Mouse (Mus musculus): ENCODE measurements around the gene Stat3. TPM values are rescaled to one million over a fixed set of nuclear protein-coding genes. Genes with fewer than 3 reads are reported as not detected.

The Stat3 gene
- polyA plus RNA-seq, 1 experiment from 2014 or later: 50.6 TPM

- no peak for ATAC-seq (replicated peaks; ENCODE audit: insufficient number of reproducible peaks, insufficient read depth, low FRiP score, low read depth)
- Histone ChIP-seq H3K9ac (no peak overlapping the region), H3K36me3 (peaks cover 7% of the 10 kb centered on the region), H3K4me2 (no peak overlapping the region), H3K27ac (no peak overlapping the region), H3K9me3 (replicated peaks) (no peaks in the 10 kb centered on the region), H3K4me3 (no peak overlapping the region), H3K4me1 (replicated peaks) (peaks cover 5% of the 10 kb centered on the region; the same call in 1 of the 2 replicates), H3K27me3 (no peaks in the 10 kb centered on the region)
- 85% methylated on average over 4 of the region's 4 CpGs for WGBS
Measured at GRCm38 (mm10) chr11:100920887-100921624, 18.3 kb downstream of the Stat3 start.

- H3K27ac ChIP-seq: no peak overlapping the region
- no peaks in the 10 kb centered on the region for H3K27me3 ChIP-seq
- H3K36me3 ChIP-seq: peaks cover 7% of the 10 kb centered on the region
- WGBS: 87% methylated on average over 5 of the region's 5 CpGs
- H3K4me2 ChIP-seq: no peak overlapping the region
- no peak overlapping the region for H3K4me3 ChIP-seq
- H3K4me1 ChIP-seq (replicated peaks): peaks cover 6% of the 10 kb centered on the region
- no peaks in the 10 kb centered on the region for H3K9me3 ChIP-seq (replicated peaks)
- no peak for ATAC-seq (replicated peaks; ENCODE audit: insufficient number of reproducible peaks, insufficient read depth, low FRiP score, low read depth)
- H3K9ac ChIP-seq: no peak overlapping the region
Measured at GRCm38 (mm10) chr11:100918007-100918406, 21.3 kb downstream of the Stat3 start.

- no peak for ATAC-seq (replicated peaks; ENCODE audit: insufficient number of reproducible peaks, insufficient read depth, low FRiP score, low read depth)
- Histone ChIP-seq H3K9me3 (replicated peaks) (no peaks in the 10 kb centered on the region), H3K36me3 (peaks cover 7% of the 10 kb centered on the region), H3K27ac (no peak overlapping the region), H3K27me3 (no peaks in the 10 kb centered on the region), H3K4me1 (replicated peaks) (peaks cover 11% of the 10 kb centered on the region), H3K4me3 (no peak overlapping the region), H3K4me2 (no peak overlapping the region), H3K9ac (no peak overlapping the region)
- 94% methylated on average over 4 of the region's 4 CpGs for WGBS
Measured at GRCm38 (mm10) chr11:100916432-100916971, 22.8 kb downstream of the Stat3 start.

- 71% methylated on average over 3 of the region's 3 CpGs for WGBS
- Histone ChIP-seq H3K27ac (no peak overlapping the region), H3K9ac (no peak overlapping the region), H3K4me1 (replicated peaks) (peaks cover 11% of the 10 kb centered on the region), H3K36me3 (peaks cover 7% of the 10 kb centered on the region), H3K4me3 (no peak overlapping the region), H3K4me2 (no peak overlapping the region), H3K9me3 (replicated peaks) (no peaks in the 10 kb centered on the region), H3K27me3 (no peaks in the 10 kb centered on the region)
- no peak for ATAC-seq (replicated peaks; ENCODE audit: insufficient number of reproducible peaks, insufficient read depth, low FRiP score, low read depth)
Measured at GRCm38 (mm10) chr11:100915063-100915462, 24.3 kb downstream of the Stat3 start.

GRCm38 (mm10) chr11:100914415-100914814 lies 24.9 kb downstream of the Stat3 start:
- no peak for ATAC-seq (replicated peaks; ENCODE audit: insufficient number of reproducible peaks, insufficient read depth, low FRiP score, low read depth)
- H3K9me3 ChIP-seq (replicated peaks): no peaks in the 10 kb centered on the region
- no peaks in the 10 kb centered on the region for H3K27me3 ChIP-seq
- H3K9ac ChIP-seq: no peak overlapping the region
- peaks cover 11% of the 10 kb centered on the region for H3K4me1 ChIP-seq (replicated peaks)
- no peak overlapping the region for H3K4me3 ChIP-seq
- peaks cover 13% of the 10 kb centered on the region for H3K36me3 ChIP-seq
- no peak overlapping the region for H3K27ac ChIP-seq
- 74% methylated on average over 5 of the region's 5 CpGs for WGBS
- no peak overlapping the region for H3K4me2 ChIP-seq

- Histone ChIP-seq H3K9ac (no peak overlapping the region), H3K4me3 (no peak overlapping the region), H3K4me1 (replicated peaks) (peaks cover 11% of the 10 kb centered on the region), H3K4me2 (peak overlapping the region; percentile 12), H3K27me3 (no peaks in the 10 kb centered on the region), H3K9me3 (replicated peaks) (no peaks in the 10 kb centered on the region), H3K36me3 (peaks cover 20% of the 10 kb centered on the region), H3K27ac (peak overlapping the region; percentile 87)
- peak; percentile 87 for ATAC-seq (replicated peaks; ENCODE audit: insufficient number of reproducible peaks, insufficient read depth, low FRiP score, low read depth)
- WGBS: 41% methylated on average over 17 of the region's 17 CpGs
Measured at GRCm38 (mm10) chr11:100912401-100913155, 26.8 kb downstream of the Stat3 start.

GRCm38 (mm10) chr11:100908567-100908966 lies 30.8 kb downstream of the Stat3 start:
- Histone ChIP-seq H3K4me1 (replicated peaks) (peaks cover 10% of the 10 kb centered on the region), H3K27me3 (no peaks in the 10 kb centered on the region), H3K36me3 (peaks cover 52% of the 10 kb centered on the region), H3K9ac (no peak overlapping the region), H3K27ac (no peak overlapping the region), H3K4me2 (no peak overlapping the region), H3K4me3 (no peak overlapping the region), H3K9me3 (replicated peaks) (no peaks in the 10 kb centered on the region)
- 88% methylated on average over 9 of the region's 9 CpGs for WGBS
- ATAC-seq (replicated peaks; ENCODE audit: insufficient number of reproducible peaks, insufficient read depth, low FRiP score, low read depth): no peak

GRCm38 (mm10) chr11:100908112-100908511 lies 31.2 kb downstream of the Stat3 start:
- Histone ChIP-seq H3K4me3 (no peak overlapping the region), H3K4me1 (replicated peaks) (peaks cover 7% of the 10 kb centered on the region), H3K4me2 (no peak overlapping the region), H3K9ac (no peak overlapping the region), H3K36me3 (peaks cover 57% of the 10 kb centered on the region), H3K9me3 (replicated peaks) (no peaks in the 10 kb centered on the region), H3K27me3 (no peaks in the 10 kb centered on the region), H3K27ac (no peak overlapping the region)
- 77% methylated on average over 2 of the region's 2 CpGs for WGBS
- ATAC-seq (replicated peaks; ENCODE audit: insufficient number of reproducible peaks, insufficient read depth, low FRiP score, low read depth): no peak

- WGBS: 78% methylated on average over 4 of the region's 4 CpGs
- Histone ChIP-seq H3K4me1 (replicated peaks) (no peaks in the 10 kb centered on the region), H3K27ac (no peak overlapping the region), H3K9me3 (replicated peaks) (no peaks in the 10 kb centered on the region), H3K4me2 (no peak overlapping the region), H3K4me3 (no peak overlapping the region), H3K9ac (no peak overlapping the region), H3K36me3 (peaks cover 67% of the 10 kb centered on the region), H3K27me3 (no peaks in the 10 kb centered on the region)
- no peak for ATAC-seq (replicated peaks; ENCODE audit: insufficient number of reproducible peaks, insufficient read depth, low FRiP score, low read depth)
Measured at GRCm38 (mm10) chr11:100906885-100907284, 32.5 kb downstream of the Stat3 start.

GRCm38 (mm10) chr11:100905929-100906328 lies 33.4 kb downstream of the Stat3 start:
- Histone ChIP-seq H3K27me3 (no peaks in the 10 kb centered on the region), H3K9me3 (replicated peaks) (no peaks in the 10 kb centered on the region), H3K4me3 (no peak overlapping the region), H3K27ac (no peak overlapping the region), H3K36me3 (peaks cover 77% of the 10 kb centered on the region), H3K4me2 (no peak overlapping the region), H3K9ac (no peak overlapping the region), H3K4me1 (replicated peaks) (no peaks in the 10 kb centered on the region)
- no peak for ATAC-seq (replicated peaks; ENCODE audit: insufficient number of reproducible peaks, insufficient read depth, low FRiP score, low read depth)
- WGBS: 42% methylated on average over 1 of the region's 1 CpGs

- H3K4me3 ChIP-seq: no peak overlapping the region
- no peaks in the 10 kb centered on the region for H3K4me1 ChIP-seq (replicated peaks)
- ATAC-seq (replicated peaks; ENCODE audit: insufficient number of reproducible peaks, insufficient read depth, low FRiP score, low read depth): no peak
- 72% methylated on average over 19 of the region's 20 CpGs for WGBS
- H3K4me2 ChIP-seq: no peak overlapping the region
- H3K27ac ChIP-seq: no peak overlapping the region
- peaks cover 85% of the 10 kb centered on the region for H3K36me3 ChIP-seq
- H3K27me3 ChIP-seq: no peaks in the 10 kb centered on the region
- H3K9me3 ChIP-seq (replicated peaks): no peaks in the 10 kb centered on the region
- no peak overlapping the region for H3K9ac ChIP-seq
Measured at GRCm38 (mm10) chr11:100904580-100905351, 34.6 kb downstream of the Stat3 start.
